Mouse (Mus musculus) testis, adult 2 months (tissue): ENCODE measurements around the gene Aebp1. TPM values are rescaled to one million over a fixed set of nuclear protein-coding genes. Genes with fewer than 3 reads are reported as not detected.

Experiments used
- H3K27ac ChIP-seq: fragments of 200-500 bp; 2 replicates; pipeline ENCODE4 v1.5.1; 2012; ENCODE audit warnings: low read depth, low read length; ENCODE audit not compliant: control insufficient read depth, insufficient read depth
- H3K27me3 ChIP-seq: fragments of 200-500 bp; 2 replicates; pipeline ENCODE4 v1.6.1; 2012; ENCODE audit warnings: mild to moderate bottlenecking, low read length, moderate library complexity; ENCODE audit not compliant: control insufficient read depth, insufficient read depth
- H3K36me3 ChIP-seq: fragments of 200-500 bp; 2 replicates; pipeline ENCODE4 v1.6.1; 2012; ENCODE audit warnings: mild to moderate bottlenecking, low read length; ENCODE audit not compliant: control insufficient read depth, insufficient read depth
- H3K4me1 ChIP-seq: fragments of 200-500 bp; 2 replicates; pipeline ENCODE4 v1.6.1; 2012; ENCODE audit warnings: low read length; ENCODE audit not compliant: control insufficient read depth, insufficient read depth
- H3K4me3 ChIP-seq: fragments of 200-500 bp; 2 replicates; pipeline ENCODE4 v1.5.1; 2012; ENCODE audit warnings: low read depth, mild to moderate bottlenecking, low read length, moderate library complexity, mixed read lengths; ENCODE audit not compliant: control insufficient read depth
- CTCF ChIP-seq: fragments of 200-500 bp; IDR thresholded peaks from 2 replicates; pipeline ENCODE4 v1.5.1; 2012; ENCODE audit warnings: low read depth, mild to moderate bottlenecking, inconsistent platforms, low read length, moderate library complexity; ENCODE audit not compliant: control insufficient read depth, insufficient read depth, insufficient replicate concordance
- POLR2A ChIP-seq: fragments of 200-500 bp; IDR thresholded peaks from 2 replicates; pipeline ENCODE4 v1.6.1; 2012; ENCODE audit warnings: low read depth, mild to moderate bottlenecking, inconsistent platforms, low read length, moderate library complexity; ENCODE audit not compliant: control insufficient read depth
- polyA plus RNA-seq: library from polyadenylated mRNA; depleted of rRNA; stranded (reverse); fragments of >200 nt; gene quantifications from 2 replicates; pipeline ENCODE4 v1.2.3, GENCODE M21; 2012

Aebp1 gene
- polyA plus RNA-seq, 1 experiment, result 5.9 TPM

GRCm38 (mm10) chr11:5846639-5847345 is 15.0 kb upstream of the Aebp1 start:
- no peak overlapping the region for H3K4me3 ChIP-seq
- no peaks in the 10 kb centered on the region for H3K36me3 ChIP-seq
- TF ChIP-seq CTCF, result no peak
- no peak for TF ChIP-seq POLR2A
- H3K27me3 ChIP-seq, result no peaks in the 10 kb centered on the region
- no peaks in the 10 kb centered on the region; the same call in 1 of the 2 replicates for H3K4me1 ChIP-seq
- no peak overlapping the region for H3K27ac ChIP-seq

- Histone ChIP-seq H3K36me3 (no peaks in the 10 kb centered on the region), H3K27ac (no peak overlapping the region), H3K4me3 (no peak overlapping the region), H3K4me1 (no peaks in the 10 kb centered on the region; the same call in none of the 2 replicates), H3K27me3 (no peaks in the 10 kb centered on the region)
- no peak for TF ChIP-seq POLR2A
- TF ChIP-seq CTCF, result no peak
Observed at GRCm38 (mm10) chr11:5848741-5849140, 13.0 kb upstream of the Aebp1 start.

GRCm38 (mm10) chr11:5849316-5849715 is 12.4 kb upstream of the Aebp1 start:
- no peaks in the 10 kb centered on the region for H3K36me3 ChIP-seq
- no peaks in the 10 kb centered on the region for H3K27me3 ChIP-seq
- H3K4me1 ChIP-seq, result no peaks in the 10 kb centered on the region; the same call in none of the 2 replicates
- no peak overlapping the region for H3K27ac ChIP-seq
- H3K4me3 ChIP-seq, result no peak overlapping the region
- TF ChIP-seq CTCF (no peak), POLR2A (no peak)

GRCm38 (mm10) chr11:5850452-5850851 is 11.3 kb upstream of the Aebp1 start:
- Histone ChIP-seq H3K27ac (no peak overlapping the region), H3K27me3 (no peaks in the 10 kb centered on the region), H3K36me3 (no peaks in the 10 kb centered on the region), H3K4me3 (no peak overlapping the region), H3K4me1 (no peaks in the 10 kb centered on the region; the same call in none of the 2 replicates)
- TF ChIP-seq POLR2A, result no peak

GRCm38 (mm10) chr11:5851021-5851736 is 10.6 kb upstream of the Aebp1 start:
- no peaks in the 10 kb centered on the region; the same call in none of the 2 replicates for H3K4me1 ChIP-seq
- no peak overlapping the region for H3K27ac ChIP-seq
- H3K36me3 ChIP-seq, result no peaks in the 10 kb centered on the region
- H3K27me3 ChIP-seq, result no peaks in the 10 kb centered on the region
- no peak overlapping the region for H3K4me3 ChIP-seq
- no peak for TF ChIP-seq CTCF
- no peak for TF ChIP-seq POLR2A

GRCm38 (mm10) chr11:5852314-5852713 is 9.4 kb upstream of the Aebp1 start:
- Histone ChIP-seq H3K4me1 (no peaks in the 10 kb centered on the region; the same call in none of the 2 replicates), H3K27ac (no peak overlapping the region), H3K36me3 (no peaks in the 10 kb centered on the region), H3K4me3 (no peak overlapping the region), H3K27me3 (no peaks in the 10 kb centered on the region)
- TF ChIP-seq CTCF, result no peak
- no peak for TF ChIP-seq POLR2A

- H3K27me3 ChIP-seq, result no peaks in the 10 kb centered on the region
- TF ChIP-seq CTCF (no peak), POLR2A (no peak)
- no peaks in the 10 kb centered on the region; the same call in none of the 2 replicates for H3K4me1 ChIP-seq
- no peaks in the 10 kb centered on the region for H3K36me3 ChIP-seq
- no peak overlapping the region for H3K4me3 ChIP-seq
- H3K27ac ChIP-seq, result no peak overlapping the region
Observed at GRCm38 (mm10) chr11:5855481-5855880, 6.3 kb upstream of the Aebp1 start.
